Mouse (Mus musculus) liver, embryonic 12.5 days (tissue): ENCODE data around the gene Adk. TPM values are rescaled to one million over a fixed set of nuclear protein-coding genes. Genes with fewer than 3 reads are reported as not detected.
"Not testable (repeated sequence)": the region's sequence is repeated elsewhere in the genome, so short reads cannot be mapped to it uniquely, and the experiment has no call there.

Experiments used
- ATAC-seq: fragments of 200-750 bp; cut with Nextera tagmentation; 2 replicates; pipeline ENCODE4 v1.8.0; 2017; ENCODE audit warnings: moderate number of reproducible peaks, mild to moderate bottlenecking, moderate library complexity
- H3K27ac ChIP-seq: fragments of 300-500 bp; sonication (generic); 2 replicates; pipeline ENCODE4 v1.5.1; 2016; ENCODE audit warnings: mild to moderate bottlenecking
- H3K27me3 ChIP-seq: fragments of 300-500 bp; sonication (generic); replicated peaks from 2 replicates; pipeline ENCODE4 v1.6.1; 2016; ENCODE audit warnings: mild to moderate bottlenecking, moderate library complexity
- H3K36me3 ChIP-seq: fragments of 300-500 bp; sonication (generic); 2 replicates; pipeline ENCODE4 v1.6.1; 2016; ENCODE audit warnings: mild to moderate bottlenecking, moderate library complexity
- H3K4me1 ChIP-seq: fragments of 300-500 bp; sonication (generic); 2 replicates; pipeline ENCODE4 v1.6.1; 2016
- H3K4me2 ChIP-seq: fragments of 300-500 bp; sonication (generic); 2 replicates; pipeline ENCODE4 v1.6.1; 2016; ENCODE audit warnings: mild to moderate bottlenecking, moderate library complexity
- H3K4me3 ChIP-seq: fragments of 300-500 bp; sonication (generic); 2 replicates; pipeline ENCODE4 v1.5.1; 2016; ENCODE audit warnings: mild to moderate bottlenecking, moderate library complexity
- H3K9ac ChIP-seq: fragments of 300-500 bp; sonication (generic); 2 replicates; pipeline ENCODE4 v1.6.1; 2016; ENCODE audit warnings: mild to moderate bottlenecking, moderate library complexity
- H3K9me3 ChIP-seq: fragments of 300-500 bp; sonication (generic); replicated peaks from 2 replicates; pipeline ENCODE4 v1.6.1; 2016; ENCODE audit warnings: mild to moderate bottlenecking, moderate library complexity
- WGBS: fragments of 180-500 bp; shearing (Covaris S2); methylation state at CpG from one replicate; pipeline ENCODE4 v1.1.7; 2016; ENCODE audit not compliant: insufficient replicate concordance; 5-methylcytosine and 5-hydroxymethylcytosine counted together
- polyA plus RNA-seq: library from polyadenylated mRNA; unstranded; fragments of >200 nt; fragmentation: Nextera tagmentation; extraction: Ambion mirVana; gene quantifications from 2 replicates; pipeline ENCODE4 v1.2.1, GENCODE M21; 2016

The Adk gene
- polyA plus RNA-seq, 1 experiment from 2014 or later = 206 TPM

- 69% methylated on average over 2 of the region's 2 CpGs for WGBS
- H3K9me3 ChIP-seq, H3K4me2 ChIP-seq, ATAC-seq, H3K27me3 ChIP-seq, H3K27ac ChIP-seq, H3K4me3 ChIP-seq, H3K4me1 ChIP-seq, H3K9ac ChIP-seq, H3K36me3 ChIP-seq: not testable (repeated sequence)
Observed at GRCm38 (mm10) chr14:21487135-21487534, 434.8 kb downstream of the Adk start.

GRCm38 (mm10) chr14:21488426-21489115 lies 436.2 kb downstream of the Adk start:
- not testable (repeated sequence) for H3K4me2 ChIP-seq, H3K9me3 ChIP-seq, H3K4me1 ChIP-seq, ATAC-seq, H3K27me3 ChIP-seq, H3K36me3 ChIP-seq, H3K9ac ChIP-seq, H3K4me3 ChIP-seq, H3K27ac ChIP-seq
- 69% methylated on average over 8 of the region's 9 CpGs for WGBS

GRCm38 (mm10) chr14:21489116-21489485 lies 436.7 kb downstream of the Adk start:
- Histone ChIP-seq H3K4me2 (no peak overlapping the region), H3K27me3 (no peaks in the 10 kb centered on the region), H3K27ac (no peak overlapping the region), H3K4me3 (no peak overlapping the region), H3K4me1 (no peaks in the 10 kb centered on the region), H3K9ac (no peak overlapping the region), H3K36me3 (no peaks in the 10 kb centered on the region), H3K9me3 (no peaks in the 10 kb centered on the region)
- no peak for ATAC-seq
- 81% methylated on average over 3 of the region's 3 CpGs for WGBS

GRCm38 (mm10) chr14:21490141-21490540 lies 437.8 kb downstream of the Adk start:
- H3K9ac ChIP-seq = no peak overlapping the region
- no peaks in the 10 kb centered on the region for H3K36me3 ChIP-seq
- no peak overlapping the region for H3K4me2 ChIP-seq
- H3K27me3 ChIP-seq = no peaks in the 10 kb centered on the region; the same call in 1 of the 2 replicates
- 59% methylated on average over 4 of the region's 4 CpGs for WGBS
- H3K27ac ChIP-seq = no peak overlapping the region
- H3K4me3 ChIP-seq = no peak overlapping the region
- H3K9me3 ChIP-seq = no peaks in the 10 kb centered on the region
- no peak for ATAC-seq
- no peaks in the 10 kb centered on the region for H3K4me1 ChIP-seq

Other genes starting within 250 kb of the Adk start
- gene Plau, start 215.9 kb upstream of the Adk start, polyA plus RNA-seq = 0.49 TPM in 2 replicates
- gene Vcl, start 123.2 kb upstream of the Adk start, polyA plus RNA-seq = 36.0 and 37.7 TPM in 2 replicates
- gene Ap3m1, start 66 bp upstream of the Adk start, polyA plus RNA-seq = 42.9 and 43.4 TPM in 2 replicates